Mouse (Mus musculus) embryo, embryonic 9.5 days (tissue): Measurements from ENCODE around the gene 3110021N24Rik.
"Not testable (repeated sequence)": the region's sequence is repeated elsewhere in the genome, so short reads cannot be mapped to it uniquely, and the experiment has no call there.

Experiments used
- DNase-seq: peaks from one replicate; pipeline ENCODE4 v3.0.0-alpha.2; 2017; ENCODE audit errors: extremely low spot score

3110021N24Rik gene

GRCm38 (mm10) chr4:108719349-108719748 is at the start of gene 3110021N24Rik:
Gene 3110021N24Rik (plus strand): TSS chr4:108719649.
- no peak for DNase-seq

- no peak for DNase-seq
Measured at GRCm38 (mm10) chr4:108686156-108686555, 33.3 kb upstream of the 3110021N24Rik start.

DNA sequence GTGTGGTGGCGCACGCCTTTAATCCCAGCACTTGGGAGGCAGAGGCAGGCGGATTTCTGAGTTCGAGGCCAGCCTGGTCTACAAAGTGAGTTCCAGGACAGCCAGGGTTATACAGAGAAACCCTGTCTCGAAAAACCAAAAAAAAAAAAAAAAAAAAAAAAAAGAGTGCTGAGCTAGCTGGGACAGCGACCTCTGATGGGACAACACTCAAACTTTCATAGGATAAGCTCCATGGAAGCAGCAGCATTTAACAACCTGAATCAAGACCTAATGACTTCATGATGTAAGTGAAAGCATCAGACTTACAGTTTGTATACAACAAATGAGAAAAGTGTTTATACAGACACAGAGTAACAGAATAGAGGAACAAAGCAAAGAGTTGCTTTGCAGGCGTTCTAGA is 32.4 kb upstream of the 3110021N24Rik start:
- DNase-seq: not testable (repeated sequence)

GRCm38 (mm10) chr4:108690479-108690878 is 29.0 kb upstream of the 3110021N24Rik start:
- no peak for DNase-seq

DNA sequence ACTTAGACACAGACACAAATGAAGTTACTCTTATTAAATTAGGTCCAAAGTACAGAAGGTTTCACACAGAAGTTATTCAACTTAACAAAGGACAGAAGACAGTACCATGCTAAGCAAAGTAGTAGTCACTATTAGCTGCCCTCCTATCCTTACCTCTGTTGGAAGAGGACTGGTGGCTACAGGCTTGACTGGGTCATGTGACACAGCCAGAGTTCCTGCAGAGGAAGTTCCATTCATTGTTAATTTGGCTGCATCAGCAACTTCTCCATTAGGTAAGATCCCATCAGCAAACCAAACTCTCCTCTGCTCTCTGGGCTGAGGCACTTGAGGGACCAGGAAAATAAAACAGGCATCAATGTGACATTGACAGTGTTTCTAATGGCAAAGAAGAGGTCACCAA is 28.0 kb upstream of the 3110021N24Rik start:
- DNase-seq: no peak

GRCm38 (mm10) chr4:108696934-108697333 is 22.5 kb upstream of the 3110021N24Rik start:
- peak; percentile 22 for DNase-seq

GRCm38 (mm10) chr4:108708209-108708608 is 11.2 kb upstream of the 3110021N24Rik start:
- no peak for DNase-seq

- DNase-seq: no peak
Measured at GRCm38 (mm10) chr4:108721245-108721784, 1.9 kb downstream of the 3110021N24Rik start.

GRCm38 (mm10) chr4:108724102-108724501 is 4.7 kb downstream of the 3110021N24Rik start:
- DNase-seq: no peak

DNA sequence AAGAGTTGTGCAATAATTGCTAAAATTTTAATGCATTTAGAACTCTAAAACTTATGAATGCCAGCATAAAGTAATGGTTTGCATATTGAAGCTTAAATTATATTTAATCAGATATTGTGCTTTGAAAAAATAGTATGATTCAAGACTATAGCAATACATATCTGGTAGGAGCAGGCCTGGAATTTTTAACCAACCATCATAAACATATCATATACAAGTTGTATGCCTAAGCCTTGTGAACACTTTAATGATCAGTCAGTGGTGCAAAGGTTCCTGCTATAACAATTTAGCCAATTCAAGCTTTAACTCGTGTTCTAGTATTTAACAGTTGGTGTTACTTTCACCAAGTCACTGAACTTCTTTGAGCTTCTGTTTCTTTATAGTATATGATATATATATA is 11.0 kb downstream of the 3110021N24Rik start:
- DNase-seq: no peak

- peak; percentile 22 for DNase-seq
Measured at GRCm38 (mm10) chr4:108731582-108731981, 12.1 kb downstream of the 3110021N24Rik start.

GRCm38 (mm10) chr4:108746160-108746873 is 26.9 kb downstream of the 3110021N24Rik start:
- no peak for DNase-seq

DNA sequence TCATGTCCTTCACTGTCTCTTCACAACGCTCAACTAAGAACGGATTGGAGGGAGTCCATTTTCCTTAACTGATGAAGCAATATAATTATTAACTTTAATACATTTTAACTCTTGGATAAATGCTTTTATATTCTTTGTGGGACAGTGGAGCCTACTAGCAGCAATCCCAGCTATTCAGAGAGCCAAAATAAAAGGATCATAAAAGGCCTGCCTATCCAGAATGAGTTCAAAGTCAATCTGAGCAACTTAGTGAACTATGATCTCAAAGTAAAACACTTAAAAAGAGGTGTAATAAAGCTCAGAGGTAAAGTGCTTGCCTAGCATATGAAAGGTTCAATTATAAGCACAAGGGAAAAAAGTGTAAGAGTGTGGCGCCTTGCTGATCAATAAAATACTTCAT is 40.1 kb downstream of the 3110021N24Rik start:
- no peak for DNase-seq

GRCm38 (mm10) chr4:108768527-108768926 is 49.1 kb downstream of the 3110021N24Rik start:
- DNase-seq: no peak

DNA sequence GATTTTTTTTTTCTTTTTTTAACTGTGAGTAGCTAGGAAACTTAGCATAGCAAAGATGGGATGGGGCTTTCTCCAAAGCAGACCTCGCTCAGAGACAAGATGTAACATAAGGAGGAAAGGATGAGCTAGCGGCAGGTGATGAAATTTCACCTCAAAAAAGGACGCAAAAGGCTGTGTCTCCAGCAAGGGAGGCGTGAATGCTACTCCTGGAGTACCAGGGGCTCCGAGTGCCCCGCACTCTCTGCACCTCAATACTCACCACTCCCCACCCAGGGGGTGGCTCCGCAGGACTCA is 60.3 kb downstream of the 3110021N24Rik start:
- no peak for DNase-seq

GRCm38 (mm10) chr4:108780057-108780863 is 60.8 kb downstream of the 3110021N24Rik start, which contains the start of gene Zfyve9:
Gene Zfyve9 (minus strand): TSS chr4:108780798.
- DNase-seq: peak; percentile 83

GRCm38 (mm10) chr4:108780864-108781205 is 61.4 kb downstream of the 3110021N24Rik start:
- peak; percentile 80 for DNase-seq

GRCm38 (mm10) chr4:108781596-108781995 is 62.1 kb downstream of the 3110021N24Rik start:
- peak; percentile 4 for DNase-seq

- DNase-seq: no peak
Measured at GRCm38 (mm10) chr4:108782421-108783085, 63.1 kb downstream of the 3110021N24Rik start.

DNA sequence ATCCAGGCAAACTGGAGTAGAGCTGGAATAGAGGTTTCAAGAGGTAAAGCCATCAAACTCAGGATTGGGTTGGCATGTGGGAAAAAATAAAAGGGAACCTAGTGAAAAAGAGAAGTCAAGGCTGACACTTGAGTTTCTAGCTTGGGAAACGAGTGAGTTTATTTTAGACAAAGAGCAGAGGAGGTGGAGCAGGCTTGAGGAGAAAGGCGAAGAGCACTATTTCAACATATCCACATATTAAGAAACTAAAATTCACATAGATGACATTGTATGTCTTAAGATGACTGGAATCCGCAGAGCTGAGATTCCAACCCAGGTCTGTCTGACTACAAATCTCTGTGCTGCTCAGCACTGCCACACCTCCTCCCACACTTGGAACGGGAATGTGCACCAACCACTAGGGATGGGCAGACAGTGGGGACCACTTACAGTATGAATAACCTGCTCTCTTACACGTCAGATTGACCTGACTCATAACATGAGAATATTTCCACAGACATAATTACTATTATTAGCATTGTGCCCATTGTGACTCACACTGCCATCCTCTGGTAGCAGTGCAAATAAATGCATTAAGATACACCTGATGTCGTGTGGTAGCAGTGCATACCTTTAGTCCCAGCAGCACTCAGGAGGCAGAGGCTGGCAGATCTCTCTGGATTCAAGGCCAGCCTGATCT is 69.9 kb downstream of the 3110021N24Rik start:
- DNase-seq: no peak

GRCm38 (mm10) chr4:108790507-108790906 is 71.1 kb downstream of the 3110021N24Rik start:
- DNase-seq: no peak

DNA sequence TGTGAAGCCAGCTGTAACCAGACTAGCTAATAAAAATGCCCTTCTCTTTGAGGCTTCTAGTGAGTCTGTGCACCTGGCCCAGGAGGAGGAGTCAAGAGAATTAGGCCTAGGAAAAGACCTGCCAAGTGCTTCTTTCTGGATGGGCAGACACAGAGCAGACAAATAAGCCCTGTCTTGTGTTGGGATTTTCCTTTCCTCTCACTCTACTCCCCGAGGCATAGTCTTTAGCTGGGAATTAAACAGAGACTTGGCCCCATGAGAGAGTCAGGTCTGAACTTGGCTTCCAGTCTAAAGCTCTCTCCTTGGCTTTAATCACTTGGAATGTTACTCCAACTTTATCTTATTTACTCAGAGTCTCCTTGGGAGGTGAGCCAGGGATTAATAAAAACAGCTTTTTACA is 74.5 kb downstream of the 3110021N24Rik start:
- no peak for DNase-seq
